Mouse (Mus musculus) embryonic facial prominence, embryonic 15.5 days (tissue): ENCODE results near the gene Folr2. TPM values are rescaled to one million over a fixed set of nuclear protein-coding genes. Genes with fewer than 3 reads are reported as not detected.

Source experiments
- ATAC-seq: fragments of 200-750 bp; cut with Nextera tagmentation; 2 replicates; pipeline ENCODE4 v1.8.0; 2017; ENCODE audit warnings: low read depth, moderate TSS enrichment; ENCODE audit not compliant: insufficient number of reproducible peaks, low FRiP score, low TSS enrichment
- H3K27ac ChIP-seq: fragments of 300-500 bp; sonication (generic); replicated peaks from 2 replicates; pipeline ENCODE4 v1.5.1; 2015; ENCODE audit warnings: mild to moderate bottlenecking, inconsistent platforms
- H3K27me3 ChIP-seq: fragments of 300-500 bp; sonication (generic); 2 replicates; pipeline ENCODE4 v1.6.1; 2015; ENCODE audit warnings: inconsistent platforms
- H3K36me3 ChIP-seq: fragments of 300-500 bp; sonication (generic); 2 replicates; pipeline ENCODE4 v1.6.1; 2015; ENCODE audit warnings: mild to moderate bottlenecking, inconsistent platforms
- H3K4me1 ChIP-seq: fragments of 300-500 bp; sonication (generic); 2 replicates; pipeline ENCODE4 v1.6.1; 2015; ENCODE audit warnings: inconsistent platforms
- H3K4me2 ChIP-seq: fragments of 300-500 bp; sonication (generic); replicated peaks from 2 replicates; pipeline ENCODE4 v1.6.1; 2015; ENCODE audit warnings: mild to moderate bottlenecking, inconsistent platforms
- H3K4me3 ChIP-seq: fragments of 300-500 bp; sonication (generic); replicated peaks from 2 replicates; pipeline ENCODE4 v1.5.1; 2015; ENCODE audit warnings: mild to moderate bottlenecking, inconsistent platforms
- H3K9ac ChIP-seq: fragments of 300-500 bp; sonication (generic); 2 replicates; pipeline ENCODE4 v1.6.1; 2015; ENCODE audit warnings: inconsistent platforms
- H3K9me3 ChIP-seq: fragments of 300-500 bp; sonication (generic); replicated peaks from 2 replicates; pipeline ENCODE4 v1.6.1; 2016; ENCODE audit warnings: inconsistent platforms
- WGBS: fragments of 180-500 bp; shearing (Covaris S2); methylation state at CpG from one replicate; pipeline ENCODE4 v1.1.7; 2015; 5-methylcytosine and 5-hydroxymethylcytosine counted together
- polyA plus RNA-seq: library from polyadenylated mRNA; unstranded; fragments of >200 nt; fragmentation: Nextera tagmentation; extraction: Ambion mirVana; gene quantifications from 2 replicates; pipeline ENCODE4 v1.2.1, GENCODE M21; 2015

Folr2 gene
- polyA plus RNA-seq, 1 experiment from 2014 or later: 4.2 TPM

DNA sequence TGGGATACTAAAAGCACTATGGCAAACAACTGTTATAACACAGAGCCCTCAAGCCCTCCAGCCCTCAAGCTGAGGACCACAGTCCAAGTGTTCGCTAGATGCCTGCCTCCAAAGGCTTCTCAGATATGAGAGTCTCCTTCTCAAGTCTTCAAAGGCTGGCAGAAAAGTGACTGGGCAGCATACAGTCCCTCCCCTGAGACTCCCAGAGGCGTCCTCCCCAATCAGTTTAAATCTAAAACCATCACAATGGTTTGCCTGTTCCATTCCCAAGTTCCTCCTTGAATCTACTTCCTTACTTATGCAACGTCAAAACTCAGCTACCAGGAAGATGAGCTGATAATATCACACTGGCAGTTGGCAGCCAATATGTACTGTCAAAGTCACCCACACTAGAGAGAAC is 6.4 kb upstream of the Folr2 start, which contains the start of gene Anapc15:
Gene Anapc15 (plus strand): TSS at position 301 of the 400 bp plus-strand sequence.
- H3K36me3 ChIP-seq: no peaks in the 10 kb centered on the region
- H3K4me1 ChIP-seq: no peaks in the 10 kb centered on the region
- H3K27ac ChIP-seq: no peak within 1 kb of the TSS
- no peak within 1 kb of the TSS for H3K9ac ChIP-seq
- no peak within 1 kb of the TSS for H3K4me2 ChIP-seq
- H3K27me3 ChIP-seq: no peaks in the 10 kb centered on the region
- ATAC-seq: no peak
- no peaks in the 10 kb centered on the region for H3K9me3 ChIP-seq
- no peak within 1 kb of the TSS for H3K4me3 ChIP-seq
- 67% methylated on average over 3 of the region's 3 CpGs for WGBS

DNA sequence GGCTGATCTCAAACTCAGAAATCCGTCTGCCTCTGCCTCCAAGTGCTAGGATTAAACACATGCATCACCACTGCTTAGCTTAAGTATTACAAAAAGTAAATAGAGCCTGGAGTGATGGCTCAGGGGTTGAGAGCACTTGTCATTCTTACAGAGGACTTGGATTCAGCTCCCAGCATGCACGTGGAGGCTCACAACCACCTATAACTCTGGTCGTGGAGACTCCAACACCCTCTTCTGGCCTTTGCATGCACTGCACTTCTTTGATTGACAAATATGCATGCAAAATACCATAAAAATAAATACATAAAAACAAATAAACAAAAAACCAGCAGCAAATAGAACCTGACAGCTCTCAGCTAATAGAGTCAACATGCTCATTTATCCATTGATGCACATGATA is 5.3 kb upstream of the Folr2 start:
- Histone ChIP-seq H3K4me1 (no peaks in the 10 kb centered on the region), H3K9me3 (no peaks in the 10 kb centered on the region), H3K4me2 (no peak overlapping the region), H3K4me3 (no peak overlapping the region), H3K27me3 (no peaks in the 10 kb centered on the region), H3K27ac (no peak overlapping the region), H3K36me3 (no peaks in the 10 kb centered on the region), H3K9ac (no peak overlapping the region)
- WGBS: 65% methylated on average over 3 of the region's 3 CpGs
- ATAC-seq: no peak

DNA sequence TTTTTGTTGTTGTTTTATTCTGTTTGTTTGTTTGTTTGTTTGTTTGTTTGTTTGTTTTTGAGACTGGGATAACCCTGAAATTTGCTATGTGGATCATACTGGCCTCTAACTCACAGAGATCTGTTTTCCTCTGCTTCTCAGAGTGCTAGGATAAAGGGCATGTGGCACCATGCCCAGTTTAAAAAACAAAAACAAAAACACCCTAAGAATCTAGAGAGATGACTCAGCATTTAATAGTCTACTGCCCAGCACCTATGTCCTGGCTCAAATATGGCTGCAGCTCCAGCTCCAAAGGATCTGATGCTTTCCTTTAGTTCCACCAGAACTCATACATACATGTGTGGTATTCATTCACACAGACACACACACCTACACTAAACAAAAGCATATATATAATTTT is 4.0 kb upstream of the Folr2 start:
- no peak for ATAC-seq
- Histone ChIP-seq H3K36me3 (no peaks in the 10 kb centered on the region), H3K27ac (no peak overlapping the region), H3K4me2 (no peak overlapping the region), H3K4me1 (no peaks in the 10 kb centered on the region), H3K27me3 (no peaks in the 10 kb centered on the region), H3K4me3 (no peak overlapping the region), H3K9ac (no peak overlapping the region), H3K9me3 (no peaks in the 10 kb centered on the region)

DNA sequence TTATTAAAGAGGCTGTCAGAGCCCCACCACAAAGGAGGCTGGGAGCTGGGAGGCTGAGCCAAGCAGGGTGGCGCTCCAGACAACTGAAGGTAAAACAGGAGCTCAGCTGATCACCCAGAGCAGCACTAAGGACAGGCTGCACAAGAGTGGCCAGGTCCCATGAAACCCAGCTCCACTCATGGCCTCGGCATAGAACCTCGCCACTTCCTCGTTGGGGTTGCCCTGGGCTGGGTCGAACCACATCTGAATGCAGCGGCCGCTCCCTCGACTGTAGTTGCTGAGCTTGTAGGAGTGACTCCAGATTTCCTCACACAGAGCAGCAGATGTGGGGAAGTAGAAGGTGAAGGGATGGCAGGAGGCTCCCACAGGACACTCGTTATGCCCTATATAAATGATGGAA is 1.4 kb upstream of the Folr2 start:
- 70% methylated on average over 9 of the region's 9 CpGs for WGBS
- H3K27me3 ChIP-seq: no peaks in the 10 kb centered on the region
- H3K4me1 ChIP-seq: no peaks in the 10 kb centered on the region
- H3K27ac ChIP-seq: no peak overlapping the region
- no peak overlapping the region for H3K4me3 ChIP-seq
- no peaks in the 10 kb centered on the region for H3K9me3 ChIP-seq
- H3K36me3 ChIP-seq: no peaks in the 10 kb centered on the region
- H3K4me2 ChIP-seq: no peak overlapping the region
- H3K9ac ChIP-seq: no peak overlapping the region
- ATAC-seq: no peak

DNA sequence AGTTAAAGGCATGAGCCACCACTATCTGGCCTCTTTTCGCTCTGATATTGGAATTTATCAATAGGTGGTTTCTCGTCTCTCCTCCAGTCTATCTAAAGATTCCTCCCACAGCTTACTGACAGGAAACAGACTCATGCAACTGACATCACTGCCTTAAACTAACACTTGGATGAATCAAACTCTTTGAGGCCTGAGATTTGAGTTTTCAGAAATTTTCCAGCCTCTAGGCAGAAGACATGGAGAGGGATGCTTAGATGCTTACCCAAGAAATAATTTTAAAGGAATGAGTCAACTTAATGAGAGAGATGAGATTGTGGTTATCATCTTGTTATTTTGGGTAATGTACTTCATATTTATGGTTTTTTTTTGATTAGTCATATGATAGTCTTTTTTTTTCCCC is 3.2 kb downstream of the Folr2 start:
- no peaks in the 10 kb centered on the region for H3K9me3 ChIP-seq
- H3K4me3 ChIP-seq: no peak overlapping the region
- no peak overlapping the region for H3K4me2 ChIP-seq
- no peak overlapping the region for H3K27ac ChIP-seq
- no peaks in the 10 kb centered on the region for H3K4me1 ChIP-seq
- 76% methylated on average over 2 of the region's 2 CpGs for WGBS
- ATAC-seq: no peak
- H3K36me3 ChIP-seq: no peaks in the 10 kb centered on the region
- H3K9ac ChIP-seq: no peak overlapping the region
- H3K27me3 ChIP-seq: no peaks in the 10 kb centered on the region

DNA sequence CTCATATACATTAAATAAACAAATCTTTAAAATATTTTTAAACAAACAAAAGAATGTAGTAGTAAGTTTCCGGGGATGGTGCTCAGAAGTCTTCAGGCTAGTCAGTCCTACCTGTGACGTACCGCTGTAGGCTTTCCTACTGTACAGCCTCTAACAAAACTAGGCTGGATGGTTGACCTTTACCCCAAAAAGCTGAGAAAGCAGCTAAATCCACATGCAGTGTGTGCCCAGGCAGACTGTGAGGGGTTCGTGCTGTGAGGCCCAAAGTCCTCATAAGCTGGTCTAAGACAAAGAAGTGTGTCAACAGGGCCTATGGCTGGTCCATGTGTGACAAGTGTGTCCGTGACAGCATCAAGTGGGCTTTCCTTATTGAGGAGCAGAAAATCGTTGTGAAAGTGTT is 4.1 kb downstream of the Folr2 start:
- Histone ChIP-seq H3K4me1 (no peaks in the 10 kb centered on the region), H3K27me3 (no peaks in the 10 kb centered on the region), H3K36me3 (no peaks in the 10 kb centered on the region), H3K9ac (no peak overlapping the region), H3K4me2 (no peak overlapping the region), H3K4me3 (no peak overlapping the region), H3K27ac (no peak overlapping the region), H3K9me3 (no peaks in the 10 kb centered on the region)
- ATAC-seq: no peak
- 88% methylated on average over 6 of the region's 6 CpGs for WGBS

DNA sequence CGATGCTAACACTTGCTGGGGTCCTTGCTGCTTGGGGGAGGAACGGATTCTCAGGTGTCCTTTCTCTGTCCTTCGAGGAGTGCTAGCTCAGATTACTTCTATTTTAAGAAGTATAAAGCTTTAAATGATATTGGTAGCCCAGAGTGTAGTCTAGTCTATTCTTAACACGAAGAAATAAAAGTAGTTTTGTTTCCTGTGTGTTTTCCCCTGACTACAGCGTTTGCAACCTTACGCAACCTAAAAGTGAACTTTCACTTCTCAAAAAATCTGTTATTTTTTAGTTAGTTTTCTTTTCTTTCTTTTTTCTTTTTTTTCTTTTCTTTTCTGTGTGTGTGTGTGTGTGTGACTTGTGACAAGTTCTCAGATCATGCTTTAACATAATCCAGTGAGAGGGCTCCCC is 5.3 kb downstream of the Folr2 start:
- Histone ChIP-seq H3K27me3 (no peaks in the 10 kb centered on the region), H3K4me3 (no peak overlapping the region), H3K4me1 (no peaks in the 10 kb centered on the region), H3K4me2 (no peak overlapping the region), H3K9ac (no peak overlapping the region), H3K27ac (no peak overlapping the region), H3K36me3 (no peaks in the 10 kb centered on the region), H3K9me3 (no peaks in the 10 kb centered on the region)
- ATAC-seq: no peak
- WGBS: 74% methylated on average over 6 of the region's 6 CpGs

DNA sequence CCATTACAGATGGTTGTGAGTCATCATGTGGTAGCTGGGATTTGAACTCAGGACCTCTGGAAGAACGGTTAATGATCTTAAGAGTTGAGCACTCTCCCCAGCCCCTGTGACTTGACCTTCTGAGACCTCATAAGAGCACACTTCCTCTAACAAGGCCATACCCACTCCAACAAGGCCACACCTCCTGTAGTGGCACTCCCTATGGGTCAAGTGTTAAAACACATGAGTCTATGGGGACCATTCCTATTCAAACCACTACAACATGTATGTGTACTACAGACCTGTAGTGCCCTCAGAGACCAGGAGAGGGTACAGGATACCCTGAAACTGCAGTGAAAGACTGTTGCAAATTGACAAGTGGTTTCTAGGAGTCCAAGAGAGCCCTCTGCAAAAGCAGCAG is 9.1 kb downstream of the Folr2 start:
- no peaks in the 10 kb centered on the region for H3K27me3 ChIP-seq
- H3K9ac ChIP-seq: no peak overlapping the region
- no peaks in the 10 kb centered on the region for H3K36me3 ChIP-seq
- 95% methylated on average over 1 of the region's 1 CpGs for WGBS
- no peak for ATAC-seq
- no peak overlapping the region for H3K27ac ChIP-seq
- no peak overlapping the region for H3K4me3 ChIP-seq
- H3K9me3 ChIP-seq: no peaks in the 10 kb centered on the region
- H3K4me2 ChIP-seq: no peak overlapping the region
- H3K4me1 ChIP-seq: no peaks in the 10 kb centered on the region

DNA sequence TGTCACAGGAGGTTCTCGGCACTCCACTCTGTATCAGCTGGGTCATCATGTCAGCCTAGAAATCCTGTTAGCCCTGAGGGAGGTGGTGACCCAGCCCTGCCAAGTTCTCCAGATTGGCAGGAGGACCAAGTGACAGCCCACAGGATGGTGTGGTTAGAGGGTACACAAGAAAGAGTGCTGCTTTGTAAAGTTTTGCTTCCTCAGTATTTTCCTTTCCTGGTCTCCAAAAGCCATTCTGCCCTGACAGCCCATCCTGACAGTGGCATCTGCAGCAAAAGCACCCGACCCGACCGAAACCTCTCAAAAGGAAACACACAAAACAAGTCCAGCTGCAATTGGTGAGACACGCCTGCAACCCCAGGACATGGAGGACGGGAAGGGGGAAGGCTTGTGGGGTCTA is 12.8 kb downstream of the Folr2 start:
- H3K4me2 ChIP-seq: no peak overlapping the region
- ATAC-seq: no peak

DNA sequence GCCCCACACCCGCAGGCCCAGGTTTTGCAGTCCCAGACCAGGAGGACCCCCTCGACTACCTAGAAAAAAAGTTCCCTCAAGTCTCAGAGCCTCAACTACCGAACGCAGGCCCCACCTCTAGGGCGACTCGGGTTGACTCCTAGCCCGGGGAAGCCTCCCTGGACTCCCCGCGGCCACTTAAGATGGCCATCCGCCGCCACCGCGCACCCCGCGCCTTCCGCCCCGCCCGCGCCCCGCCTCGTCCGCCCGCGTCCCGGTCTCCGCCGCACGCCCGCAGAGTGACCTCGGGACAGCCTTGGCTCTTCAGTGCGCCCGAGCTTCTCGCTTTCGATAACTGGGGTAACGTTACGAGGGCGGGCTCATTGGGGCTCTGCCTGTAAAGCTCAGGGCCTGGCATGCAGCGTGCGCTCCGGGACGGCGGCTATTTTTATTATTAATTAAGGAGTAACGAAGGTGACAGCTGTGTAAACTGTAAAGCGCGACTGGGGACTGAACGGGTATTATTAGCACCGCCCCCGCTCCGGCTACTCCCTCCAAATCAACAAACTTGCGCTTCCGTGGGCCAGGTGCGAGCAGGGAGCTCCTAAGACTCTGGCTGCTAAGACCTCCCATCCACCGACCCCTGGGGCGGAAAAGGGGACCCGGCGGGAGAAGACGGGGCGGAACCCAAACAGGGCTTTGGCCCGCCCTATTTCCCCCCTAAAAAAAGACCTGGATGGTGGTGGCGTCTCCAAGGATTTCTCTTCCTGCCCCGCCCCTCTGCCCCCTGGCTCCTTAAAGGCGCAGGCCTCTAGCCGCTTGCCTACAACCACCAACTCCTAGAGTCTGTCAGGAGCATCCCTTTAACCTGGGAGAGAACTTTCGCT is 19.2 kb downstream of the Folr2 start, which contains the start of gene Inppl1:
Gene Inppl1 (minus strand): TSS at position 624 of the 866 bp plus-strand sequence.
- Histone ChIP-seq H3K9ac (peak within 1 kb of the TSS; percentile 88), H3K9me3 (no peaks in the 10 kb centered on the region), H3K27me3 (no peaks in the 10 kb centered on the region), H3K4me3 (peak within 1 kb of the TSS; percentile 71), H3K4me1 (peaks cover 44% of the 10 kb centered on the region), H3K36me3 (peaks cover 8% of the 10 kb centered on the region), H3K4me2 (peak within 1 kb of the TSS; percentile 80), H3K27ac (peak within 1 kb of the TSS; percentile 95)
- WGBS: under 1% methylated on average over 64 of the region's 64 CpGs
- peak; percentile 78 for ATAC-seq

More for the DNA sequence above, 12.8 kb downstream of the Folr2 start:
- 57% methylated on average over 6 of the region's 6 CpGs for WGBS
- H3K9ac ChIP-seq: no peak overlapping the region
- H3K9me3 ChIP-seq: no peaks in the 10 kb centered on the region
- H3K27ac ChIP-seq: no peak overlapping the region
- no peaks in the 10 kb centered on the region for H3K27me3 ChIP-seq
- H3K4me3 ChIP-seq: no peak overlapping the region
- H3K36me3 ChIP-seq: no peaks in the 10 kb centered on the region
- peaks cover under 1% of the 10 kb centered on the region; the same call in 1 of the 2 replicates for H3K4me1 ChIP-seq

DNA sequence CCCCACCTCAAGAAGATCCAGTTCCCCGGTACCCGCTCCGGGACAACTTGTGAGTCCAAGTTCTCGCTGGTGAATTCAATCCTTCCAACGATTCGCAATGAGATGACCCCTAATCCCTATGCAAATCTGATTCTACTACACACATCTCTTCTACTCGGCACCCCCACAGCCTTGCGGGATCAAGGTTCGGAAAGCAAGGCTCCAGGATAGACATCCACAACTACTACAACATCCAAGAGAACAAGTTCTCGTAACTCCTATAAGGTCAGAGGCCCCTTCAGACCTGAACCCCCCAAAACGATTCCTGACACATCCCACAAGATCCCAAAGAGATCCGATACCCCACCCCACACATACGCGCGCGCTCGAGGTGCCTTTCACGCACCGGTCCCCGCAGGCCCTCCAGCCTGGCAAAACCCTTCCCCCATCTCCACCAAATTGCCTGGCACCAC is 19.8 kb downstream of the Folr2 start:
- Histone ChIP-seq H3K9ac (peak overlapping the region; percentile 88), H3K27ac (peak overlapping the region; percentile 95), H3K9me3 (no peaks in the 10 kb centered on the region), H3K27me3 (no peaks in the 10 kb centered on the region), H3K4me1 (peaks cover 44% of the 10 kb centered on the region), H3K36me3 (peaks cover 15% of the 10 kb centered on the region), H3K4me3 (peak overlapping the region; percentile 71), H3K4me2 (peak overlapping the region; percentile 80)
- ATAC-seq: no peak
- 0% methylated on average over 20 of the region's 20 CpGs for WGBS
